Comparison of ENCODE assay signal across 24 mouse cellular contexts in the genomic region with DNA sequence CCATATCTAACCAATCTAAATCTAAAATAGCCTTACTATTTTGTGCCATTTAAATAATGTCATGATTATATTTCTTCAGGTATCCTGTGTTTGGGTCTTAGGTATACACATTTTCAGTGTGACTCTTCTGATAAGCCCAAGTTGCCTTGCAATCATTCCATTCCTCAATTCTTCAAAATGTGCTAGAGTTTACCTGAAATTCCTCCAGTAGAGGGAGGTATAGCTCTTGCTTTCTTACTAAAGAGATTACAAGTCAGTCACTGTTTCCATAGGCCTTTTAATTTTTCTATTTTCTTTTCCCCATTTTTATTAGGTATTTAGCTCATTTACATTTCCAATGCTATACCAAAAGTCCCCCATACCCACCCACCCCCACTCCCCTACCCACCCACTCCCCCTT.
A peak's percentile ranks its signal among the peaks of the same experiment; 100 is the strongest.
DNase-seq lines count a peak whose midpoint lies in the region; TF ChIP-seq lines count a peak whose summit lies in the region.
"Had no signal": no experiment of that assay in that cellular context is flagged by ENCODE, and none has a peak within 500 bp of the region (broad histone marks: within the 10 kb centered on the region; RNA-seq: fewer than 3 reads in every experiment).

No protein-coding gene starts in this region.

- no peak for DNase-seq in layer of hippocampus, adult 2 months (ENCODE audit: low spot score in 2 of 2)
- no peak for DNase-seq in layer of hippocampus, adult 9-11 months
- DNase-seq in CH12.LX (ENCODE audit: extremely low read depth) (peak; percentile 48), ES-E14 (ENCODE audit: low read depth, low spot score) (peak; percentile 6)
- DNase-seq in naive thymus-derived CD4-positive, alpha-beta T cell, adult 2 months (ENCODE audit: low read depth) = peak; percentile 0
- DNase-seq in right cerebral cortex, adult 2 months (ENCODE audit: low spot score in 2 of 2) = no peak
- no peak for DNase-seq in heart, postnatal 25 days (ENCODE audit: low spot score)
- DNase-seq: adrenal gland, postnatal 25 days; cerebellum, adult 9-10 months; gastrocnemius, postnatal 10 days; heart, adult 18-20 months; heart, postnatal 14 days; kidney, adult 9 months; kidney, postnatal 36 days; left cerebral cortex, postnatal 4 days; lung, postnatal 4 days; right cerebral cortex, postnatal 14 days; thymus, postnatal 25 days had no signal

- H3K4me3 ChIP-seq in layer of hippocampus, adult 2 months = no peak overlapping the region
- H3K4me3 ChIP-seq in CH12.LX (replicated peaks in 1 of 3; ENCODE audit: low read depth in 2 of 3, low read length in 2 of 3, poor library complexity in 1 of 3) (no peak overlapping the region), ES-E14 (ENCODE audit: insufficient read depth in 1 of 2, low read depth in 1 of 2, low read length in 2 of 2, poor library complexity in 1 of 2, severe bottlenecking in 1 of 2) (no peak overlapping the region)
- H3K4me3 ChIP-seq: embryonic facial prominence, embryonic 10.5 days; heart, embryonic 13.5 days; hindbrain, embryonic 13.5 days; limb, embryonic 15.5 days had no signal

- H3K27ac ChIP-seq in layer of hippocampus, adult 2 months = no peak overlapping the region
- H3K27ac ChIP-seq in CH12.LX (ENCODE audit: insufficient read depth, low read depth) (no peak overlapping the region), ES-E14 (ENCODE audit: insufficient read depth, low read depth, low read length, poor library complexity, severe bottlenecking) (no peak overlapping the region)
- H3K27ac ChIP-seq: embryonic facial prominence, embryonic 10.5 days; heart, embryonic 13.5 days; hindbrain, embryonic 13.5 days; limb, embryonic 15.5 days; liver, embryonic 14.5 days had no signal

- H3K36me3 ChIP-seq in CH12.LX (replicated peaks in 1 of 2; ENCODE audit: control insufficient read depth in 1 of 2, insufficient read depth in 1 of 2, low read length in 1 of 2) (no peaks in the 10 kb centered on the region), ES-E14 (ENCODE audit: control insufficient read depth, insufficient read depth, low read length, poor library complexity, severe bottlenecking) (no peaks in the 10 kb centered on the region)
- H3K36me3 ChIP-seq: embryonic facial prominence, embryonic 10.5 days; heart, embryonic 13.5 days; hindbrain, embryonic 13.5 days; limb, embryonic 15.5 days had no signal

- H3K79me2 ChIP-seq in CH12.LX (replicated peaks; ENCODE audit: control insufficient read depth, extremely low read depth, insufficient read depth, poor library complexity, severe bottlenecking) = no peaks in the 10 kb centered on the region

- H3K4me2 ChIP-seq in CH12.LX (ENCODE audit: insufficient read depth, low read depth, poor library complexity, severe bottlenecking) = no peak overlapping the region
- H3K4me2 ChIP-seq: heart, embryonic 13.5 days; hindbrain, embryonic 13.5 days; limb, embryonic 15.5 days had no signal

- TF ChIP-seq RAD21 in CH12.LX (IDR thresholded peaks at IDR 0.05; ENCODE audit: low read depth, low read length) = peak; percentile 72

- H3K9me3 ChIP-seq in CH12.LX (replicated peaks; ENCODE audit: low read length) (no peaks in the 10 kb centered on the region), ES-E14 (ENCODE audit: control insufficient read depth, insufficient read depth, low read depth, low read length) (no peaks in the 10 kb centered on the region)
- H3K9me3 ChIP-seq: embryonic facial prominence, embryonic 10.5 days; heart, embryonic 13.5 days; hindbrain, embryonic 13.5 days; limb, embryonic 15.5 days had no signal

- H3K9ac ChIP-seq in CH12.LX (ENCODE audit: insufficient read depth, low read depth) (no peak overlapping the region), ES-E14 (ENCODE audit: insufficient read depth, low read depth, low read length, poor library complexity, severe bottlenecking) (no peak overlapping the region)
- H3K9ac ChIP-seq: heart, embryonic 13.5 days; hindbrain, embryonic 13.5 days; limb, embryonic 15.5 days; liver, embryonic 14.5 days had no signal

- H3K4me1 ChIP-seq in CH12.LX (ENCODE audit: control insufficient read depth in 1 of 2, insufficient read depth in 2 of 2) (0 out of 4 replicates have a peak, but pooled peaks cover 0 to 2% of the 10 kb centered on the region in 2 experiments), ES-E14 (ENCODE audit: control insufficient read depth in 2 of 2, insufficient read depth in 2 of 2, low read length in 2 of 2, poor library complexity in 1 of 2) (no peaks in the 10 kb centered on the region)
- H3K4me1 ChIP-seq: embryonic facial prominence, embryonic 10.5 days; heart, embryonic 13.5 days; hindbrain, embryonic 13.5 days; limb, embryonic 15.5 days had no signal

- intact Hi-C loops in heart, postnatal 25 days (cut with DNase I) = no loop called here

- peak; percentile 32 for TF ChIP-seq CTCF in layer of hippocampus, adult 2 months (conservative IDR thresholded peaks at IDR 0.05)
- TF ChIP-seq CTCF in CH12.LX (conservative IDR thresholded peaks at IDR 0.05 in 1 of 2, IDR thresholded peaks at IDR 0.05 in 1 of 2; ENCODE audit: low read depth in 2 of 2, low read length in 2 of 2) = peak in 1 of 2 experiments; percentile 71; a peak in 2 of 4 replicates

- no peak for TF ChIP-seq POLR2A in CH12.LX (IDR thresholded peaks at IDR 0.05; ENCODE audit: low read depth, low read length)

- in situ Hi-C loops in CH12.LX (cut with MboI; ENCODE audit: low pct_ligation_motif_present, low pct_unique_long_range_greater_than_20kb, low sequenced_read_pairs) (loop anchor here (10.0 kb wide), 1 partner anchor 249 kb away; no protein-coding TSS in a partner anchor), ES-E14 (cut with MboI; ENCODE audit: low sequenced_read_pairs in 2 of 2, unreplicated experiment in 2 of 2) (no loop called here)

- TF ChIP-seq EP300 in CH12.LX (IDR thresholded peaks at IDR 0.05; ENCODE audit: low read length) = no peak

- H3K27me3 ChIP-seq in CH12.LX (replicated peaks) = no peaks in the 10 kb centered on the region
- H3K27me3 ChIP-seq: heart, embryonic 13.5 days; hindbrain, embryonic 13.5 days; limb, embryonic 15.5 days; Patski had no signal

- dilution Hi-C loops in CH12.LX (cut with MboI; ENCODE audit: extremely low pct_ligation_motif_present, extremely low pct_unique_long_range_greater_than_20kb, low sequenced_read_pairs) = no loop called here

TF ChIP-seq in CH12.LX, 34 proteins besides CTCF, POLR2A, EP300 and RAD21:
- no peak for TF ChIP-seq MYC (IDR thresholded peaks at IDR 0.05; ENCODE audit: low read depth, low read length)
- TF ChIP-seq JUN (IDR thresholded peaks at IDR 0.05; ENCODE audit: insufficient read depth, low read depth, low read length) = no peak
- peak; percentile 69 for TF ChIP-seq SMC3 (IDR thresholded peaks at IDR 0.05; ENCODE audit: low read depth, low read length)
- TF ChIP-seq NRF1 (IDR thresholded peaks at IDR 0.05; ENCODE audit: low read depth, low read length) = no peak
- TF ChIP-seq MEF2A (IDR thresholded peaks at IDR 0.05; ENCODE audit: borderline replicate concordance, low read depth, low read length) = no peak

TF ChIP-seq in ES-E14, 5 proteins besides CTCF, POLR2A, EP300 and RAD21:
- TF ChIP-seq ZNF384 (IDR thresholded peaks at IDR 0.05; ENCODE audit: low read depth, low read length) (no peak), ZC3H11A (IDR thresholded peaks at IDR 0.05; ENCODE audit: borderline replicate concordance, low read depth, low read length) (no peak), HCFC1 (IDR thresholded peaks at IDR 0.05; ENCODE audit: borderline replicate concordance, insufficient read depth, low read length) (no peak), CHD2 (IDR thresholded peaks at IDR 0.05; ENCODE audit: low read depth, low read length) (no peak), MAFK (IDR thresholded peaks at IDR 0.05; ENCODE audit: insufficient read depth, low read depth, low read length) (no peak)

Comparison
In these comparisons a context has a peak if more than half of its experiments do, and no peak if none do; other contexts are left out.
1. DNase-seq: peak in CH12.LX (single experiment), ES-E14 (single experiment) and naive thymus-derived CD4-positive, alpha-beta T cell, adult 2 months (single experiment); none in layer of hippocampus, adult 2 months (0 of 2), layer of hippocampus, adult 9-11 months (single experiment), right cerebral cortex, adult 2 months (0 of 2) and heart, postnatal 25 days (single experiment).